Mouse (Mus musculus) forelimb bud, embryonic 11.5 days (tissue): ENCODE measurements around the gene Cstad.

Experiments
- DNase-seq: peaks from one replicate; pipeline ENCODE4 v3.0.0-alpha.2; 2012; ENCODE audit warnings: low read depth, low spot score

The Cstad gene

DNA sequence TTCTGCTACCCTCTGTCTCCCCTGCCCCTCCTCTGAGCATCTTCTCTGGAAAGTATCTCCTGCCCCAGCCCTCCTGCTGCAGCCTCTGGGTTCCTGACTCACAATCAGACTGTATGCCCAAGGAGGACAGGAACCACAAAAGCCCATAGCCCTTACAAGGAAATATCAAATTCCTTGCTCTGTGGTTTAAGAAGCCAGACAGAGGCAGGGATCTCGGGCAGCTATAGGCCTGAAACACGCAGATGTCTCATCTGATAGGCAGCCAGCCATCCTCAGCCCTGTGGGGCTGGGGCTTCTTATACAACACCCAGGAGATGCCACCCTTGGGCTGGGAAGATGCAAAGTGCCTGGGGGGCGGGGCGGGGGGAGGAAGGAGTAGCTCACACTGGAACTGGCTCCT lies 956 bp downstream of the Cstad start:
- no peak for DNase-seq

DNA sequence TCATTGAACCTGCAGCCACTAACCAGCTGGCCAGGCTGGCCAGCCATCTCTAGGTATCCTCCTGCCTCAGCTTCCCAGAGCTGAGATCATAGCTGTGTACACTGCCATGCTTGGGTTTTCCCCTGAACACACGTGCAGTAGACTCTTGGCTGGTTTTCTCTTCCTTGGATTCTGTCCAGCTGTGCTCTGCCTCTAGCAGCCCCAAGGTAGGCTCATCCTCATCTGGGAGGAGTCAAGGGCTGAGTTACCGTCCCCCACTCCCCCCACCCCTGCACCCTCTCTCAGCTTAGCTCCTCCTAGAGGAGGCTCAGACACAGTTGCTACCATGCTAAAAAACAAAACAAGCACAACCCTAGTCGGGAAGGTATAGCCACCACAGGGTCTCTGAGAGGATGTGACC lies 4.8 kb downstream of the Cstad start:
- DNase-seq = no peak

DNA sequence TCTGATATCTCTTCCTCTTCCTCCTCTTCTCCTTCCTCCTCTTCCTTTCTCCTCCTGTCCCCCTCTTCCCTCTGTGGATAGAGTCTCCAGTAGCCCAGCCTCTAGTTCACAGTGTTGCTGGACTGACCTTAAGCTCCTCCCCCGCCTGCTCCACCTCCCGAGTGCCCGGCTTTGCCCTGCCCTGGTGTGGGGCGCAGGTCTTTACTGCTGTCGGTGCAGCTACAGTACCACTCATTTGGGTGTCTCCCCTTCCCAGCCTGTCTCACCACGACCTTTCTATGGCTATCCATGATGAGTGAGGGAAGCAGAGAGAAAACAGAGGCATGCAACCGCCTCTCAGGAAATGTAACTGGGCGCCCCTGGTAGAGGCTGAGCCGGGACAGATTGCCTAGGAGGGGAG lies 5.5 kb downstream of the Cstad start:
- no peak for DNase-seq

DNA sequence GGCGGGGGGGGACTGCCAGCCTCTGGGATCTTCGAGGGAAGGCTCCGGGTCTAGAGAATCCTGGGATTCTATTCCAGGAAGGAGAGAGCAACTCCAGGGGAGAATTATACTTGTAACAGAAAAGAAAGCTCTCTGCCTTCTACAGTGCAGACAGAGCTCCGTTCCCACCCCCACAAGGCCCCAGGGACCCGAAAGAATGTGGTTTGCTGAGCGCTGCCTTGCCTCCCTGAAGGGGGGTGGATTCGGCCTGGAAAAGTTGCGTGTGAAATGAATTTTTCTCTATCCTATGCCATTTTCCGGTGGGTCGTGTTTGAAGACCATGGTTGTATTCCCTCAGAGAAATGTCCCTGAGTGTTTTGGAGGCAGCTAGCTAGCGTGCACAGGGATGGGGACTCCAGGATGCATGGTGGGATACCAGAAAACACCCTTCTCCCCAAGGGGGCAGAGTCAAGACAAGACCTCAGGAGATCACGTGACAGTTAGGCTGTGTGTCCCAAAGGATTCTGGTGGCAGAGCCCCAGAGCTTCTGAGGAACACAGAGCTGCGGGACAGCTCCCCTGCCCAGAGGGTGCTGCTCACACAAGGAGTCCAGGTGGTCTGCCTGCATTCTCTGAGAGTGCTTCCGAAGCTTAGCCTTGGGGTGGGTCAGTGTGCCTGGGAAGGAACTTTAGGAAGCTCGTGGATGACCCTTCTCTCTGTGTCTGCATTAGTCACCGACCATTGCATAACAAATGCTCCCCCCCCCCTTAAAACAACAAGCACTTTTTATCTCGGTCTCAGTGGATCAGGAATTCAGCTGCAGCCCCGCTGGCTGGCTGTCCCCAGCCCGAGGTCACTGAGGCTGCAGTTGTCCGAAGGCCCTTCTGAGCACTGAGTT lies 6.4 kb downstream of the Cstad start:
- no peak for DNase-seq

DNA sequence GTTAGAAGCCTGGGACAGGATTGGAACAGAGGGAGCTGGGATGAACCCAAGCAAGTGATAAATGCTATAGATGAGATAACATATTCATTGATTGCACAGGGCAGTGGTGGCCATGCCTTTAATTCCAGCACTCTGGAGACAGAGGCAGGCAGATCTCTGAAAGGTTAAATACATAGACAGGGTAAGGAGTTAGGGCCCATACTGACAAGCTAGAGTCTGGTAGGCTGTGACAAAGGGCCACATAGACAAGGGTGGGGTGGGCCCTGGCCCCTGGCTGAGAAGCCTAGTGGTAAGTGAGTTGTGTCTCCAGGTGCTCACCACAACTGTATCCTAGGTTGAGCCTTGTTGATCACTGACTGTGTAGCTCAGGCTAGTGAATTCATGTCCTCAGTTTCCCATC lies 7.6 kb downstream of the Cstad start:
- DNase-seq = no peak

DNA sequence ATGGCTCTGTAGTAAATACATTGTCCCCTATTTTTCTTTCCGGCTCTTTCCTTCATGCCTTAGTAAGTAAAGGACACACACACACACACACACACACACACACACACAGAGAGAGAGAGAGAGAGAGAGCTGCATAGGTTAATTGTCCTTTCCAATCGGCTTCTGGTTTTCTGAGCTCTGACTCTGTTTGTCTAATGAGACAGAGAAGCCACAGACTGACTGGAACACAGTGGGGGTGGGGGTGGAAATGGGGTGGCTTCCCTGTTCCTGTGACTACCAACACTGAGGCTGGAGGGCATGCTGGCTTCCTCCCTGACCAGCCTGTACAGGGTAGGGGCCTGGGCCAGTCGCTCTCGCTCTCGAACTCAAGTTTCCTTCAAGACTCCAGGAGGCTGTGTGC lies 8.9 kb downstream of the Cstad start:
- DNase-seq = no peak

DNA sequence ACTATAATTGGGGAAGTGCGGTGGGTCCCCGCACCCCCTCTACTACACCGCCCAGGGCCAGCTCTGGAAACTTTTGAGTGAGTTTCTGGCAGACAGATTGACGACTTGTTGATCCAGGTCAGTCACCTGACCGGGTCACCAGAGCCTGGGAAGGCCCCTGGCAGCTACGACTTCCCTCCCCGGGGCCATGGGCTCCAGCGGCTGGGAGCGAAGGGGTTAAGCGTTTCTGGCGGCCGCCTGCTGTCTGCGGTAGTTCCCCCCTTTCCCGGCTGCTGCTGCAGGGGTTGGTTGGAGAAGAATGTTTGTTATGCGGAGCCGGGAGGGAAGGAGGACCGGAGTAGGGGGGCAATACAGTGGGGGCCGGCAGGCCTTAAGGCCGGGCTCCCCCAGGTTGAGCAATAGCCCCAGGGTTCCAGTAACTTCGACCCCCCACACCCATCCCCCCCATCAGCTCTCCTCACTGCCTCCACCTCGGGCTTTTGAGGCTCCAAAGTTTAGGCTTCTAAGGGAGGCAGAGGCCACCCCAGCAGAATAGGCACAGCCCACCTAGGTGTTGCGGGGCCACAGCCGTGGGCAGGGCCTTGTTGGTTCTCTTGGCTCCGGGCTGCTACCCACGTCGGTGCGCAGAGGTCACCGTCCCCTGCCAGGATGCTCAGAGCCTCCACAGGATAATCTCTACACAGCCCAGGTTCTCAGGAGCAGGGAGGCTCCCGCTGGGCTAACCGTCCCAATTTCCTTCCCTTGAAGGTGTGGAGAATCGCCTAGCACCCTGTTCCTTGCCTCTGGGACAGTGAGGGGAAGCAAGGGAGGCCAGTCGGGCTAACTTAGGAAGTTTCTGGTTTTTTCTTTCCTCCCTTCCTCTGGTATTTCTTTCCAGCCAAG lies 10.3 kb downstream of the Cstad start:
- DNase-seq = peak; percentile 77

DNA sequence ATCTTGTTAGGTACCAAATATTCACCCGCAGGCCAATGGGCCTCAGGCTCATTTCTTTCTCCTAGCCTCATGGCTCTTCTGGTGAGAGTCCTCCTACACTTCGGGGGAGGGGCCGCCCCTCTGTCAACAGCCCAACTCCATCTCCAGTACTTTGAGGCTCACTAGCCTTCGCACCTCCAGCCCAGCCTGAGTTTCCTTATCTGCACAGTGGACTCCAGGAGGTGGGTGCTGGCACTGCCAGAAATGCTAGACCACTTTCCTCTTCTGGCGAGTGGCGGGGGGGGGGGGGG lies 10.9 kb downstream of the Cstad start:
- DNase-seq = no peak

DNA sequence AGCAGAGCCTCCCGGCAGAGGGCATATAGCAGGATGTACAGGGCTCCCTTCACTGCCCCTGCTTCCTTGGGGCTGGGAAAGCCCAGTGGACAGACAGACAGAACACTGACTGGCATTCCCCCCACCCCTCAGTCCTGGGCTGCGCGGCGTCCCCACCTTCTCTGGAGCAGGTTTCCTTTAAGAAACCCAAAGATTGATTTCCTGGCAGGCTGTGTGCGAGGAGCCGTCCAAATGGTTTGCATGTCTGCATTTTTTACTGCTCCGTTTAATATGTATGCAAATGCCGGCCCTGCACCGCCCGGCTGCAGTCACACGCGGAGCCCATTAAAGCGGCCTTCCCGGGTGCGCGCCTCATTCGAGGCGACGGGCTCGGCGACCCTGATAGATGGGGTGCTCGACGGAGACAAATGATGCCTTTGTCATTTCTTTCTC lies 11.8 kb downstream of the Cstad start:
- DNase-seq = no peak

DNA sequence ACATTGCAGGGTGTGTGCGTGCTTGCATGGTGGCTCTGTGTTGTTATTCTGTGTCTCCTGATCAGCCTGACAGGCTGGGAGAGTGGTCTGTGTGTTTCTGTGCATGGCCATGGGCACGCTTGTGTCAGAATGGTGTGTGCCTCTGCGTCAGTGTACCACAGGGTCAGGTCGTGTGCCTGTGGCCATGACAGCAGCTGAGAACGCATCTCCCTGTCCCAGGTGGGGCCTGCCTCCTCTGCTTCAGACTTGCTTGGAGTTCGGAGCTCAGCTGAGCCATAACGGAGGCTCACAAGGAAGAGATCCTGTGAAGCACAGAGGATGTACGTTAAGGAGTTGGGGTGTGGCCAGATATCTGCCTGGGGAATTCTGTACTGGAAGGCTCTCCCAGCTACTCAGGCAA lies 13.1 kb downstream of the Cstad start:
- DNase-seq = no peak

DNA sequence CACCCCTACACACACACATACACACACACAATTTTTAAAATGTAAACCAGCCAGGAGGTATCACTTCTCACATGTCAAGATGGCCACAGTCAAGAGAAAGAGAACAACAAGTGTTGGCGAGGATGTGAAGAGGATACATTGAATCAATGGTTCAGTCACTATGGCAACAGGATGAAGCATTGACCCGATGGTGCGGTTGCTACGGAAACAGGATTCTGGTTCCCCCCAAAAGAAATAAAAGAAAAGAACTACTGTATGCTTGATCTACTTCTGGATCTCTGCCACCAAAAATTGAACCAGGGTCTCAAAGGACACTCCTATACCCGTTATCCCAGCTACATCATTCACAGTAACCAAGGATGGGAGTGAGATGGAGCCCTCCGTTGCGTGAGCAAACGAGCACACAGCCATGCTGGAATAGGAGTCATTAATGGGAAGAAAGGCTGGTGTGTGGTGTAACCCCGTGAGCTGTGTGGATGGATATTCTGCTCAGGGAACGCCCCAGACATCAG lies 13.9 kb downstream of the Cstad start:
- no peak for DNase-seq

DNA sequence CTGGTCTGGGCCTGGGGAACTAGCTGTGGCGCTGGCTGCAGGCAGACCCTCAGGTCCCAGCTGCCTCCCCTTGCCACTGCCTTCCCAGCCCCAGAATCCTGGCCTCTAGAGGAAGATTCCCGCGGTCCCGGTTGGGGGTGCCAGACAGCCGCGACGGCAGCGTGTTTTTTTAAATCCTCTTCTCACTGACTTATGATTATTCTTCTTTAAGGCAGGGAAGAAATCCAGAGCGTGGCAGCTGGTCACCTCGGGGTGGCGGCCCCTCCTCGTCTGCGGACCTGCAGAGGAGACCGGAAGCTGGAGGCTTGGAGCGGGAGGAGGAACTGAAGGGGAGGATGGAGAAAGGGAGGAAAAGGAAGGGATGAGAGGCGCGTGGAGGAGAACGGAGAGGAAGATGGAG lies 18.7 kb downstream of the Cstad start:
- DNase-seq = peak; percentile 41

DNA sequence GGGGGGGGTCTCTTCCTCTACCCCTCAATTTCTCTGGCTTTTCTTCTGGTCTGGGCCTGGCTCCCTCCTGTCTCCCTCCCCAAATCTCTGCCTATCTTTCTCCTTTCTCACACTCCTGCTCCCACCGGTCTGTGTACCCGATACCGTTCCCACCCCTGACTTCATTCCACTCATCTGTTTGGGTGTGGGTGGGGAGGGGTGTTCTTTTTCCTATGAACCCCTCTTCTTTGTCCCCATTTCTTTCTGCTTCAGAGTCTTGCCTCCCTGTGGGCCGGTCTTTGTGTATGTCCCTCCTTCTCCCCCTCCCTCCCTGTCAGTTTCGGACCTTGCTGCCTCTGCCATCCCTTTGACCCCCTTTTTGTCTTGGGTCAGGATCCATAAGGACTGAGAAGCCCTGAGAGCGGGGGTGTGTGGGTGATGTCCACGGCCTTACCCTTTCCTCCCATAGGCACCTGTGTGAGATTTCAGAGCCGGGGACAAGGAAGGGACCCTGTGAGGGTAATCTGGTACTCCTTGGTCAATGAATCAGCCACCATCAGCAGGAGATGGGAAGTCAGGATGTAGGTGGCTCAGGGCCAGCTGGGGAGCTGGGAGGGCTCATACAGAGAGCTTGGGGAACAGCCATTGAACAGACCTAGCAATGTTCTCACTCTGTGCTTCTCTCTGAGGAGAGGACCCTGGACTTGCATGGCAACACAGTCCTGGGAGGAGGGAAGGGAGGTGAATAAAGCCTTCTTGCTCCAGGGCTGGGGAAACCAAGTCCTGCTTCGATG lies 19.5 kb downstream of the Cstad start:
- no peak for DNase-seq

DNA sequence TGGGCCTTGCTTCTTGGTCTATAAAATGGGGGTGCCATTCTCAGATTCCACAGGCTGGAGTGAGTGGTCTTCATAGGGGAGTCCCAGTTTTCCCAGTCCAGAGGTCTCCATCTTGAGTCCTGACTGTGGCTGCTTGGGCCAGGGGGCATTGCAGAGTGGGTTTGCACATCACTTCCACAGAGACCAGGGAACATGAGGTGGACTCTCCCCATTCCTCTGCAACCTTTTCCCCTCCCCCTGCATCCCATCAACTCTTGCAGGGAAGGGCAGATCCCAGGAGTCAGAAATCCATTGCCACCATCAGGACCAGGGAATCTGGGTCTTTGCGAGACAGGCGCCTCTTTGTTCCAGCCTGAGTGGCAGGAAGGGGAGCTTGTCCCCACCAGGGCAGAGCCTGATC lies 21.0 kb downstream of the Cstad start:
- DNase-seq = no peak

DNA sequence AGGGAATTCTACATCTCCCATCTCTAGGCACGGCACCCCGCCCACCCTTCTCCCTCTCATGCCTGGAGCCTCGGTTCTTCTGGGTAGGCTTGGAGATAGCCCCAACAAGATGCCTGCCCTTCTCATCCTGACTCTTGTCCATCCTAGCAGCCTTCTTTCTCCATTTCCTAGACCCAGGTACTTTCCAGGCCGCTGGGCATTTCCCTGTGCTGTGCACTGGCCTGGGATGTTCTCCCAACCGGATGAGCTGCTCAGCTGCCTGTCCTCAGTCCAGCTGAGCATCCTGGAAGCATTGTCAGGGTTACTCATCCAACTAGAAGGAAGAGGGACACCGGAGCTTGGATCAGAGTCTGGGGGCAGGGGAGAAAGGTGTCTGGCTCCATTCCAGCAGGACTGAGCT lies 21.6 kb downstream of the Cstad start:
- DNase-seq = no peak

DNA sequence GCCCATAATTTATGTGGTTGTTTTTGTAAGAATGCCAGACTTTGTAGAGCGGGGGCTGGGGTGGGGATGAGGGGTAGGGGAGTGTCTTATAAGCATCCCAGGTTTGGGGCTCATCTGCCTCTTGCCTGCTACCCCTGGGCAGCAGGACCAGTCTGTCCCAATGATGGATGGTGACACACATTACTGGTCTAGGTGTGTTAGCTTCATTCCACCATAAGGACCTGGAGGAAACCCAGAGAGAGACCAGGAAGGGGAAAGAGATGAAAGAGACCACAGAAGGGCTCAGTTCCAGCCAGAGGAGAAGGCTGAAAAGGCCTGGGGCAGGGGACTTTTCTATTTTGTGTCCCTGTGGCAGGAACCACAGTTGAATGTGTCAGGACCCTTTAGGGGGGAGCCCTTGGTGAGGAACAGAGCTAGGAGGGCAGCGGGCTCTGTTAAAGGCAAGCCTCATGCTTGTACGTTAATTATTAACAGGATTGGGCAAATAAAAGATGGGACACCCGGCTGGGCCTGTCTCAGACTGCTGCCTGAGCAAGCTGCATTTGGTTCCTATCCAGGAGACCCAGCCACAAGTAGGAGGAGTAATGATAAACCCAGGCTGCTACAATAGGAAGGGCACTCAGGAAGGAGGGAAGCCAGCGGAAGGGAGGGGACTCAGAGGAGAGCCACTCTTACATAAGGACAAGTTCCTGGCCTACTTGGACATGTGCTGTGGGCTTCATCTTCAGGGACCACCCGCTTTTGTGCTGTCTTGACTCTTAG lies 23.8 kb downstream of the Cstad start:
- no peak for DNase-seq

DNA sequence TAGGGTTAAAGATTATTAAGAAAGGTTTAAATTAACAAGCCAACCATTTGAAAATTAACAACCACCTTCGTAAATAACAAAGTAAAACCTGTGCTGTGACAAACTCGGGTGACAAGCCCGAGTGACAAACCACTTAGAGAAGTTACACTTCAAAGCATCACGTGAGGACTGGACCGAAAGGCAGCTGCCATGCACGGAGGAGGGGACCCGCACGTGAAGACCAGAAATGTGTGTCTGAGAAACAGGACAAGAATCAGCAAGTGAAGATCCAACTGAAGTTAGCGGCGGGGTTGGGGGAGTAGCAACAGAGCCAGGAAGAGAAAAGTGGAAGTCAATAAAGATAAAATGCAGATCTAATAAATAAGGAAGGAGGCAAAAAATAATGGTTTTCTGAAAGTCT lies 29.0 kb downstream of the Cstad start:
- DNase-seq = no peak

DNA sequence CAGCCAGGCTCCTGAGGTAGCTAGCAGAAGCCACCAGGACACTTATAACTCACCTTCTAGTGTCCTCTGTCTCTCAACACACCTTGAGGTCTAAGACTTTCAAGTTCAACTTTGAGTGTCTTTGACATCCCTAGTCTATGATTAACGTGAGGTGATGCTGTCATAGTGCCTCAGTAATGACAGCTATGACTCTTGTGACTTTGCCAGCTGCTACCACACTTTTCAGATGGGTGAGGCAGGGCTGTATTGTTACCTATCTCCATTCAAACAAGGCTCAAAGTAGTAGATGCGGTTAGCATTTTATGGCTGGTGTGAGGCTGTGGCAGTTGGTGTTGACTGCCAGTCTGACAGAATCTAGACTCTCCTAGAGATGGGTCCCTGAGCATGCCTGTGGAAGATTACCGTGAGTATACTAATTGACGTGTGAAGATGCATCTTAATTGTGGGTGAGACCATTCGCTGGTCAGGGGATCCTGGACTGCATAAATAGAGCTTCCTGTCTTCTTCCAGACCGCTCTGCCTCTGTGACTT lies 30.5 kb downstream of the Cstad start:
- DNase-seq = no peak

DNA sequence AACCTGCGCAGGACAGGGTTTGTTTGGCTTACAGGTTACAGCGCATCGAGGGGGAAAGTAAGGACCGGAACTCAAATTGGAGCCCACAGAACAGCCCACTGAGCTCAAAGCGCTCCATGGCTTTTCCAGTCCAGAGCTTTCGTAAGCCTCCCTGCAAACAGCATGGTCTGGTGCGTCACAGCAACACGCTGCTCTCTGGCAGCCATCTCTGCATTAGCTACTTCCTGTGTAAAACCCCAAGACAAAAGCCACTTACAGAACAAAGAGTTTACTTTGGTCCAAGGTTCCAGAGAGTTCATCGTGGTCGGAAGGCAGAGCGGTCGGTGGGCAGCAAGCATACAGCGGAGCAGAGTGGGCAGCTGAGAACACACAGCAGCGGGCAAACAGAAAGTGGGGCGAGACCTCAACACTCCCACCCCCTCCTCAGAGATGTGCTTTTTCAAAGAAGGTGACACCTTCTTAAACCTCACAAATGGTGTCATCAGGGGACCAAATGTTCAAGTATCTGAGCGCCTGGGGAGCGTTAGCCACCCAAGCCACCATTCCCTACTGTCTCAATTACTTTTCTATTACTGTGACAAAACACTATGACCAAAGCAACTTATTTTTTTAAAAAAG lies 31.3 kb downstream of the Cstad start:
- DNase-seq = no peak

DNA sequence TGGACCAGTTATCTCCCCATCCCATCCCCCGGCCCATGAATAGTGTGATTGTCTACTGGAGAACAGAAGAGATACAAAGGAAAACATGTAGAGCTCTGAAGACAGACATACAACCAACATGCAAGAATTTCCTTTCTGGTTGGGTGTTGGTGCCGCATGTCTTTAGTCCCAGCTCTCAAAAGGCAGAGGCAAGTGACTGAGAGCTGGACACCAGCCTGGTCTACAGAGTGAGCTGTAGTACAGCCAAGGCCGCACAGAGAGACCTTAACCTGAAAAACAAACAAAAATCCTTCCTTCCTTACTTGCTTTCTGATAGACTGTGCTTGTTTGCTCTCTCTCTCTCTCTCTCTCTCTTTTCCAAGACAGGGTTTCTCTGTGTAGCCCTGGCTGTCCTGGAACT lies 32.5 kb downstream of the Cstad start:
- DNase-seq = no peak

DNA sequence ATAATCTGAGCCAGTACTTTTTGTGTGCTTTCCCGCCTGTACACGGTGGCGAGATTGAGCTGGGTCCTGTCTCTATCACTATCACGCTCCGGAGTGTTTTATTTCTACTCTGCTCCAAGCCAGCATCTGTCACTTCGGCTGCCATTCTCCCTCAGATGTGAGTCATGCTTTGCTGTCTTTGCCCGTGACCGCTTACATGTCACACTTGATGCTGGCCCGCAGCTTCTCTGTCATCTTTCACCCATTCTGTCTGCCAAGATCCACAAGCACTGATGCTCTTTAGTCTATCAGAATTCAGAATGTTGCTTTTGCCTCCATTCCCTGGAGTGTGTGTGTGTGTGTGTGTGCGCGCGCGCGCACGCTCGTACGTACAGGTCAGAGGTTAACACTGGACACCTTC lies 33.5 kb downstream of the Cstad start:
- DNase-seq = no peak
